Mouse (Mus musculus) left cerebral cortex, postnatal 25 days (tissue): ENCODE results near the gene Ctsf. TPM values are rescaled to one million over a fixed set of nuclear protein-coding genes. Genes with fewer than 3 reads are reported as not detected.
"Not testable (repeated sequence)": the region's sequence is repeated elsewhere in the genome, so short reads cannot be mapped to it uniquely, and the experiment has no call there.

Experiments
- DNase-seq, 2 experiments: peaks; one replicate each; pipeline ENCODE4 v3.0.0; 2022; ENCODE audit warnings: low spot score in 2 of 2, mixed read lengths in 1 of 2
- intact Hi-C: fragments of 180-260 bp; cut with DNase I; formaldehyde crosslinking; loops from one replicate; pipeline ENCODE4 v1.15.1; 2025
- total RNA-seq, 2 experiments: library from RNA; stranded (reverse); gene quantifications; 2 replicates each; pipeline ENCODE4 v1.2.3; 2021

Ctsf gene
- 100 to 1,000 TPM; 106 to 113 TPM for total RNA-seq

- DNase-seq: peak; percentile 88 to 95
- intact Hi-C loops: no loop called here
Observed at GRCm38 (mm10) chr19:4854552-4855469, at the start of gene Ctsf. Gene Ctsf (plus strand): TSS chr19:4855130.

GRCm38 (mm10) chr19:4810309-4810708, 44.6 kb upstream of the Ctsf start:
- DNase-seq: no peak
- intact Hi-C loops: no loop called here

GRCm38 (mm10) chr19:4810746-4811062, 44.2 kb upstream of the Ctsf start:
- DNase-seq: no peak

GRCm38 (mm10) chr19:4811063-4811908, 43.6 kb upstream of the Ctsf start, which contains the start of the genes Gm21992 and Rbm14:
Gene Gm21992 (minus strand): TSS chr19:4811612.
Gene Rbm14 (minus strand): TSS chr19:4811634.
- peak; percentile 99 for DNase-seq
- intact Hi-C loops: loop anchor here (1.0 kb wide), 1 partner anchor 55 kb away; the partner anchor contains the start of gene Rbm4b

More at GRCm38 (mm10) chr19:4810746-4811062, 44.2 kb upstream of the Ctsf start:
- intact Hi-C loops: loop anchor here (1.0 kb wide), 1 partner anchor 54 kb away; the partner anchor contains the start of gene Rbm4b

- no peak for DNase-seq
- intact Hi-C loops: loop anchor here (1.0 kb wide), 1 partner anchor 56 kb away; the partner anchor contains the start of gene Rbm4b
Observed at GRCm38 (mm10) chr19:4811909-4812242, 43.1 kb upstream of the Ctsf start.

- intact Hi-C loops, DNase-seq: not testable (repeated sequence)
Observed at GRCm38 (mm10) chr19:4812334-4812949, 42.5 kb upstream of the Ctsf start.

GRCm38 (mm10) chr19:4813015-4813414, 41.9 kb upstream of the Ctsf start:
- no peak for DNase-seq
- intact Hi-C loops: no loop called here

- intact Hi-C loops: no loop called here
- no peak for DNase-seq
Observed at GRCm38 (mm10) chr19:4817182-4817835, 37.6 kb upstream of the Ctsf start.

- peak; percentile 55 to 78 for DNase-seq
- intact Hi-C loops: no loop called here
Observed at GRCm38 (mm10) chr19:4820678-4821303, 34.1 kb upstream of the Ctsf start.

GRCm38 (mm10) chr19:4828444-4829114, 26.4 kb upstream of the Ctsf start:
- DNase-seq: no peak
- intact Hi-C loops: no loop called here

- DNase-seq: peak; percentile 11 to 22
- intact Hi-C loops: no loop called here
Observed at GRCm38 (mm10) chr19:4829156-4829555, 25.8 kb upstream of the Ctsf start.

- intact Hi-C loops: no loop called here
- DNase-seq: no peak
Observed at GRCm38 (mm10) chr19:4833977-4834376, 21.0 kb upstream of the Ctsf start.

- DNase-seq: no peak
- intact Hi-C loops: no loop called here
Observed at GRCm38 (mm10) chr19:4836096-4836495, 18.8 kb upstream of the Ctsf start.

- intact Hi-C loops: no loop called here
- no peak for DNase-seq
Observed at GRCm38 (mm10) chr19:4837049-4837448, 17.9 kb upstream of the Ctsf start.

- intact Hi-C loops: no loop called here
- no peak for DNase-seq
Observed at GRCm38 (mm10) chr19:4838526-4839140, 16.3 kb upstream of the Ctsf start.

- DNase-seq: peak; percentile 97 to 98
- intact Hi-C loops: no loop called here
Observed at GRCm38 (mm10) chr19:4839149-4839548, 15.8 kb upstream of the Ctsf start, which contains the start of the genes Ccs and Ccdc87. Gene Ccs (minus strand): TSS chr19:4839332. Gene Ccdc87 (plus strand): TSS chr19:4839366.

- intact Hi-C loops: no loop called here
- DNase-seq: no peak
Observed at GRCm38 (mm10) chr19:4840848-4841247, 14.1 kb upstream of the Ctsf start.

GRCm38 (mm10) chr19:4842611-4843010, 12.3 kb upstream of the Ctsf start:
- no peak for DNase-seq
- intact Hi-C loops: no loop called here
